Mouse (Mus musculus): ENCODE results near the gene Adat3. TPM values are rescaled to one million over a fixed set of nuclear protein-coding genes. Genes with fewer than 3 reads are reported as not detected.

Adat3 gene
- polyA plus RNA-seq, 1 experiment from 2014 or later: 6.7 TPM

GRCm38 (mm10) chr10:80654866-80655265 is 52.2 kb downstream of the Adat3 start:
- no peaks in the 10 kb centered on the region for H3K36me3 ChIP-seq (ENCODE audit: control insufficient read depth, insufficient read depth, low read length)
- peak overlapping the region; percentile 71; the same call in 1 of the 2 replicates for H3K4me3 ChIP-seq (replicated peaks; ENCODE audit: low read length)
- 78% methylated on average over 6 of the region's 6 CpGs for WGBS
- H3K9ac ChIP-seq (ENCODE audit: low read length): peak overlapping the region; percentile 88; the same call in 1 of the 2 replicates
- no peak overlapping the region for H3K27ac ChIP-seq (ENCODE audit: low read length)
- H3K9me3 ChIP-seq (replicated peaks; ENCODE audit: control insufficient read depth, low read length): no peaks in the 10 kb centered on the region
- ATAC-seq (ENCODE audit: insufficient read depth, low FRiP score): no peak
- no peaks in the 10 kb centered on the region for H3K27me3 ChIP-seq (ENCODE audit: control insufficient read depth, insufficient read depth, low read length)
- peak overlapping the region; percentile 92 for H3K4me2 ChIP-seq (ENCODE audit: low read depth, low read length)
- H3K4me1 ChIP-seq (ENCODE audit: control insufficient read depth, insufficient read depth, low read length): peaks cover 21% of the 10 kb centered on the region

DNA sequence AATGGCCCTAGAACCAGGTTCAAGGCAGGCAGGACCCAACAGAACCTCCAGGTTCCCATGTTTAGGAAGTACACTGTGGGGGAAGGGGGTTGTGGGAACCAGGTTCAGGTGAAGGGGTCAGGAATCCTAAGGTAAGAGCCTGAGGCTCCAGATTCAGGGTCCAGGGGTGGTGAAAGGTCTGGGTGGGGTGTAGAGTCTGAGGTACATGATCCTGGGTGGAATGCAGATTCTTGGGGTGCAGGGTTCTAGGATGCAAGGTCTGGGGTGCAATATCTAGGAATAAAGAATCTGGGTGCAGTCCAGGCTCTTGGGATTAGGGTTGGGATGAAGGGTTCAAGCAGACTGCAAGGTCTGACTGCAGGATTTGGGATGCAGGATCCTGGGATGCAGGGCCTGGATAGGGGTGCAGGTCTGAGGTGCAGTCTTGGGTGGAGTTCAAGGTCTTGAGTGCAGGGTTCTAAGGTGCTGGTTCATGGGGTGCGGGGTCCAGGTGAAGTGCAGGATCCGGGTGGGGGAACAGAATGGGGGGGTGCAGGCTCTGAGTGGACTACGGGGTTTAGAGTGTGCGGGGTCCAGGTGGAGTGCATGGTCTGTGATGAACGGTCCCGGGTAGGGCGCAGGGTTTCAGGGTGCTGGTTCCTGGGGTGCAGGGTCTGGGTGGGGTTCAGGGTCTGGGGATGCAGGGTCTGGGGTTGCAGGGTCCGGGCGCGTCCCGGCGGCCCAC is 52.9 kb downstream of the Adat3 start:
- H3K36me3 ChIP-seq (ENCODE audit: control insufficient read depth, insufficient read depth, low read length): no peaks in the 10 kb centered on the region
- H3K4me1 ChIP-seq (ENCODE audit: control insufficient read depth, insufficient read depth, low read length): peaks cover 21% of the 10 kb centered on the region
- 2% methylated on average over 12 of the region's 12 CpGs for WGBS
- no peaks in the 10 kb centered on the region for H3K9me3 ChIP-seq (replicated peaks; ENCODE audit: control insufficient read depth, low read length)
- H3K27ac ChIP-seq (ENCODE audit: low read length): peak overlapping the region; percentile 21
- ATAC-seq (ENCODE audit: insufficient read depth, low FRiP score): peak; percentile 23; the same call in 1 of the 2 replicates
- H3K4me3 ChIP-seq (replicated peaks; ENCODE audit: low read length): peak overlapping the region; percentile 71
- peak overlapping the region; percentile 92 for H3K4me2 ChIP-seq (ENCODE audit: low read depth, low read length)
- peak overlapping the region; percentile 88 for H3K9ac ChIP-seq (ENCODE audit: low read length)
- no peaks in the 10 kb centered on the region for H3K27me3 ChIP-seq (ENCODE audit: control insufficient read depth, insufficient read depth, low read length)

- H3K4me1 ChIP-seq (ENCODE audit: control insufficient read depth, insufficient read depth, low read length): peaks cover 21% of the 10 kb centered on the region
- no peaks in the 10 kb centered on the region for H3K9me3 ChIP-seq (replicated peaks; ENCODE audit: control insufficient read depth, low read length)
- whole genome bisulfite sequencing: under 1% methylated on average over 71 of the region's 72 CpGs
- H3K4me2 ChIP-seq (ENCODE audit: low read depth, low read length): peak overlapping the region; percentile 92
- peak overlapping the region; percentile 96 for H3K27ac ChIP-seq (ENCODE audit: low read length)
- peak overlapping the region; percentile 71 for H3K4me3 ChIP-seq (replicated peaks; ENCODE audit: low read length)
- peak overlapping the region; percentile 88 for H3K9ac ChIP-seq (ENCODE audit: low read length)
- H3K27me3 ChIP-seq (ENCODE audit: control insufficient read depth, insufficient read depth, low read length): no peaks in the 10 kb centered on the region
- peak; percentile 92 for ATAC-seq (ENCODE audit: insufficient read depth, low FRiP score)
- no peaks in the 10 kb centered on the region for H3K36me3 ChIP-seq (ENCODE audit: control insufficient read depth, insufficient read depth, low read length)
Observed at GRCm38 (mm10) chr10:80656130-80656862, 53.6 kb downstream of the Adat3 start.

- no peaks in the 10 kb centered on the region for H3K9me3 ChIP-seq (replicated peaks; ENCODE audit: control insufficient read depth, low read length)
- WGBS: 18% methylated on average over 15 of the region's 15 CpGs
- peak within 1 kb of the TSS; percentile 96 for H3K27ac ChIP-seq (ENCODE audit: low read length)
- H3K27me3 ChIP-seq (ENCODE audit: control insufficient read depth, insufficient read depth, low read length): no peaks in the 10 kb centered on the region
- peak within 1 kb of the TSS; percentile 92 for H3K4me2 ChIP-seq (ENCODE audit: low read depth, low read length)
- H3K4me1 ChIP-seq (ENCODE audit: control insufficient read depth, insufficient read depth, low read length): peaks cover 21% of the 10 kb centered on the region
- H3K9ac ChIP-seq (ENCODE audit: low read length): peak within 1 kb of the TSS; percentile 88
- no peaks in the 10 kb centered on the region for H3K36me3 ChIP-seq (ENCODE audit: control insufficient read depth, insufficient read depth, low read length)
- peak; percentile 7; the same call in 1 of the 2 replicates for ATAC-seq (ENCODE audit: insufficient read depth, low FRiP score)
- H3K4me3 ChIP-seq (replicated peaks; ENCODE audit: low read length): peak within 1 kb of the TSS; percentile 71
Observed at GRCm38 (mm10) chr10:80656863-80657623, 54.4 kb downstream of the Adat3 start, which contains the start of gene Btbd2. Gene Btbd2 (minus strand): TSS chr10:80657071.

Small RNAs within 50 kb of the gene (microRNA-seq; reads per million reads assigned to microRNA genes)
- gene Mir6912: not detected

Other genes with a start within 250 kb of the Adat3 start
- 0.14 and 0.61 TPM in 2 replicates for gene Plk5, start 246.4 kb upstream of the Adat3 start, polyA plus RNA-seq (2015; fragmentation: Nextera tagmentation; extraction: Ambion mirVana)
- gene Mex3d, start 215.2 kb upstream of the Adat3 start, polyA plus RNA-seq (2015; fragmentation: Nextera tagmentation; extraction: Ambion mirVana): 3.0 and 4.1 TPM in 2 replicates
- gene Mbd3, start 203.3 kb upstream of the Adat3 start, polyA plus RNA-seq (2015; fragmentation: Nextera tagmentation; extraction: Ambion mirVana): 131 and 139 TPM in 2 replicates
- gene Uqcr11, start 196.1 kb upstream of the Adat3 start, polyA plus RNA-seq (2015; fragmentation: Nextera tagmentation; extraction: Ambion mirVana): 669 and 707 TPM in 2 replicates
- gene Tcf3, start 169.2 kb upstream of the Adat3 start, polyA plus RNA-seq (2015; fragmentation: Nextera tagmentation; extraction: Ambion mirVana): 46.1 and 57.9 TPM in 2 replicates
- gene Onecut3, start 108.0 kb upstream of the Adat3 start, polyA plus RNA-seq (2015; fragmentation: Nextera tagmentation; extraction: Ambion mirVana): 0.06 and 0.08 TPM in 2 replicates
- gene Atp8b3, start 63.8 kb upstream of the Adat3 start, polyA plus RNA-seq (2015; fragmentation: Nextera tagmentation; extraction: Ambion mirVana): 0.12 and 0.21 TPM in 2 replicates
- gene Rexo1, start 41.3 kb upstream of the Adat3 start, polyA plus RNA-seq (2015; fragmentation: Nextera tagmentation; extraction: Ambion mirVana): 16.7 TPM in 2 replicates
- 8.4 and 8.7 TPM in 2 replicates for gene Klf16, start 25.6 kb upstream of the Adat3 start, polyA plus RNA-seq (2015; fragmentation: Nextera tagmentation; extraction: Ambion mirVana)
- 42.9 and 44.3 TPM in 2 replicates for gene Abhd17a, start 12.5 kb upstream of the Adat3 start, polyA plus RNA-seq (2015; fragmentation: Nextera tagmentation; extraction: Ambion mirVana)
- 92.1 and 99.9 TPM in 2 replicates for gene Scamp4, start within 50 bp of the Adat3 start, polyA plus RNA-seq (2015; fragmentation: Nextera tagmentation; extraction: Ambion mirVana)
- gene Gm49322, start 3.1 kb downstream of the Adat3 start, polyA plus RNA-seq (2015; fragmentation: Nextera tagmentation; extraction: Ambion mirVana): 3.7 and 4.8 TPM in 2 replicates
- gene Csnk1g2, start 20.0 kb downstream of the Adat3 start, polyA plus RNA-seq (2015; fragmentation: Nextera tagmentation; extraction: Ambion mirVana): 18.1 TPM in 2 replicates
- 11.5 and 12.7 TPM in 2 replicates for gene Btbd2, start 54.2 kb downstream of the Adat3 start, polyA plus RNA-seq (2015; fragmentation: Nextera tagmentation; extraction: Ambion mirVana)
- 42.8 and 45.1 TPM in 2 replicates for gene Mknk2, start 75.2 kb downstream of the Adat3 start, polyA plus RNA-seq (2015; fragmentation: Nextera tagmentation; extraction: Ambion mirVana)
- gene Mob3a, start 99.1 kb downstream of the Adat3 start, polyA plus RNA-seq (2015; fragmentation: Nextera tagmentation; extraction: Ambion mirVana): 51.6 and 57.5 TPM in 2 replicates
- gene Izumo4, start 99.3 kb downstream of the Adat3 start, polyA plus RNA-seq (2015; fragmentation: Nextera tagmentation; extraction: Ambion mirVana): 25.5 and 28.7 TPM in 2 replicates
- 62.5 and 66.3 TPM in 2 replicates for gene Ap3d1, start 139.4 kb downstream of the Adat3 start, polyA plus RNA-seq (2015; fragmentation: Nextera tagmentation; extraction: Ambion mirVana)
- gene Dot1l, start 152.3 kb downstream of the Adat3 start, polyA plus RNA-seq (2015; fragmentation: Nextera tagmentation; extraction: Ambion mirVana): 11.8 and 13.9 TPM in 2 replicates
- 51.3 and 53.7 TPM in 2 replicates for gene Sf3a2, start 195.3 kb downstream of the Adat3 start, polyA plus RNA-seq (2015; fragmentation: Nextera tagmentation; extraction: Ambion mirVana)
- 102 and 114 TPM in 2 replicates for gene Plekhj1, start 195.7 kb downstream of the Adat3 start, polyA plus RNA-seq (2015; fragmentation: Nextera tagmentation; extraction: Ambion mirVana)
- gene Amh, start 202.4 kb downstream of the Adat3 start, polyA plus RNA-seq (2015; fragmentation: Nextera tagmentation; extraction: Ambion mirVana): not detected in 2 replicates
- 0.65 and 8.4 TPM in 2 replicates for gene Jsrp1, start 210.6 kb downstream of the Adat3 start, polyA plus RNA-seq (2015; fragmentation: Nextera tagmentation; extraction: Ambion mirVana)
- 1,560 and 1,582 TPM in 2 replicates for gene Oaz1, start 223.8 kb downstream of the Adat3 start, polyA plus RNA-seq (2015; fragmentation: Nextera tagmentation; extraction: Ambion mirVana)
- gene Lingo3, start 241.2 kb downstream of the Adat3 start, polyA plus RNA-seq (2015; fragmentation: Nextera tagmentation; extraction: Ambion mirVana): 0.05 and 0.12 TPM in 2 replicates